Mouse (Mus musculus) forelimb bud, embryonic 11.5 days (tissue): ENCODE data around the gene Dysf.
A peak's percentile ranks its signal among the peaks of the same experiment; 100 is the strongest.

Source experiments
- DNase-seq: peaks from one replicate; pipeline ENCODE4 v3.0.0-alpha.2; 2012; ENCODE audit warnings: low read depth, low spot score

Dysf gene

DNA sequence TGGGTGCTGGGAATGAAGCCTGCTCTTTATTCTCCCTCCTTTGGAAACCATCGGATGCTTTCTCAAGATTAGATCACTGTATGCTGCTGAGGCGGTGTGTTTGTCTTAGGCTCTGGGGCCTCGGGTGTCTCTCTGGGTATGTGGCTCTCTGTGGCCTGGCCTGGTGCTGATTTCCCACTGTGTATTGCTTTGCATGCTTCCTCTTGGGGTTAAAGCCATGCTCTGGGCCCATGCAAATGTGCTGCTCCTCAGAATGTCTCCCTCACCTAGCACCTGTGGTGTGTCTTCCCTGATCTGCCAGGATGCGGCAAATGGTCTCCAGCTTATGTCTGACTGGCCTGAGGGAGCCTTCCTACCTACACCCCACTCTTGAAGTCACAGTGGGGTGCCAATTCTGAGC, 41.8 kb downstream of the Dysf start:
- no peak for DNase-seq

DNA sequence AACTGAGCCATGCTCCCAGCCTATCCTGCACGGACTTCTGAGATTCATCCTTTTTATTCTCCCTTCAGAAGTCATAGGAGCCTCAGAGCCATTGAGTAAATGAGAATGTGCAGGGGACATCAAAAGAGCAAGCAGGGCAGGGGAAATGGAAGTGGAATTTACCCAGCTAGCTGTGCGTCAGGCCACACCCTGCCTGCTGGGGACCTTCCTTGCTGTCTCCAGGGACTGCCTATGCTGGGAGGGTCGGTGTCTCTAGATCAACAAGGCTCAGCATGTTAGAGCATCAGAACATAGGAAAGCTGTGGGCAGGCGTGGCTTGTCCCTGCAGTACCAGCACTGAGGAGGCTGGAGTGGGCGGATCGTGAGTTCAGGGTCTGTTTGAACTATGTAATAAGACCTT, 42.6 kb downstream of the Dysf start:
- no peak for DNase-seq

DNA sequence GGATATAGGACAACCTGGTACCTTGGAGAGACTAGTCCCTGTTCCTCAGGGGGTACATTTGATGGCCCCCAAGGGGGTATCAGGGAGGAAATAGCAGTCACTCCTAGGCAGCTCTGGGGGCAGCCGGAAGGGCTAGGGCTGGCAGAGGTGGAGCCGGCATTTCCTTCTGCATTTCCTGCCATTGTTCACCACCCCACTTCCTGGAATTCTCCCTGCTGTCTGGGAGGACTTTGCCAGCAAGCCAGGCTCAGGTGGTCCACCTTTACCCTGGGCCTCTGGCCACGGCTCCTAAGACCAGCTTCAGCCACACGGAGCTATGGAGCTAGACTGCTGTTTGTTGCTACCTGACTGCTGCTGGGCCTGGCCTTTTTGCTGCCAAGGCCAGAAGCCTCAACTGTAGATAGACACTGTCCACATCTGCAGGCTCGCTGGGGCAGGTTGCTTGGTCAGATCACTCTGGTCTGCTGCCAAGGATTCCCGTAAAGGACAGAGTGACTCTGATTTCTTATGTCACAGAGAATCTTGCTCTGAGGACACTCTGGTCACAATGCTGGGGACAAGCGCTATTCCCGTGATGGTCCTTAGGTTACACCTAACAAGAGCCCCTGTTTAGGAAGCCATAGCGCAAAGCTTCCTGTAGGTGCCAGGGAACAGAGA, 45.6 kb downstream of the Dysf start:
- no peak for DNase-seq

DNA sequence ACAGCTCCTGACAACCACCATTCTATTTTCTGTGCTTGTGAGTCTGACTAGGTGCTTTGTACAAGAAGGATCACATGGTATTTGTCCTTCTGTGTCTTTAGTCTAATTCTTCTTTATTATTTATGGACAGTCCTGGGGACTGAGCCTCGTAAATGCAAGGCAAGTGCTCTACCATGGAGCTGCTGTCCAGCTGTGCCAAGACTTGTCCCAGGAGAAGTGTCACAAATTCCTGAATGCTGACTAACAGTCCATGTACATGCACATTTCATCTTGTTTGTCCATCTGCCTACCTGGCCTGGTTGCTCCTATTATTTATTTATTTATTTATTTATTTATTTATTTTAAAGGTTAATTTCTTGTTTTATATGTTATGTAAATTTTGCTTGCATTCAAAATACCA, 47.2 kb downstream of the Dysf start:
- DNase-seq, result no peak

DNA sequence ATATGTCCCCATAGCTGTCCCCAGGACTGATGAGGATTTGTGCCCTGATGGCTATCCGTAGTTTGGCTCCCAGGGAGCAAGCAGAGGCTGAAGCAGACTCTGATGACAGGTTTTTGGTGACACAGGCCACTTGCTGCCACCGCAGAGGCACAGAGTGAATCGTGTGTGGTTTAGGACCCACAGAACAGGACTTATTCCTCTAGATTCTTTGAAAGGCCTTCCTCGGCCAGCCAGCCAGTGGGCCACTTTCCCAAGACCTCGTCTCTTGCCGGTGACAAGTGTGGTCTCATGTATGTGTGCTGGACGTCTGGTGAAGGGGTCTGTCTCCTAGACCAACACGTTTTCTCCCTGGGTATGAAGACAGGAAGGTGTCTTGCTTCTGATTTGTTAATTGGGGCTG, 48.8 kb downstream of the Dysf start:
- DNase-seq, result no peak

DNA sequence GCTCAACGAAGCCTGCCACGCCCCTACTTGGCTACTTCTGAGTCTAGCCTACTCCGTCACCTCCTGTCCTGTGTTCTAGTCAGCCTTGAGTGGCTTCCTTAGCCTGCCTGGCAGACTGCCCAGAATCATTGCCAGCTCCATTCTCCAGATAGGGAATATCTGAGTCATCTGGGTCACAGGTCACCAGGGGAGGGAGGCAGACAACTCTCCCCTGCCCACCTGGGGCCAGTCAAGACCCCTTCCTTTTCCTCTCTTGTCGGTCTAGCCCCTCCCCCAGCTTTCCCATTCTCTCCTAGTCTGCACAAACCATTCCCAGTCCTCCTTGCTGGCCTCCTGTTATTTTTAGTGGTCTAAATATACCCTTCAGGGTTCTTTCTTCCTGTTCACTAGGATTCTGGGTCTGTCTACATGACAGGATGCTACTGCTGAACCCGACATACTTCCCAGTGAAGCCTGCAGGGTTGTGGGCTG, 50.3 kb downstream of the Dysf start:
- DNase-seq, result no peak

DNA sequence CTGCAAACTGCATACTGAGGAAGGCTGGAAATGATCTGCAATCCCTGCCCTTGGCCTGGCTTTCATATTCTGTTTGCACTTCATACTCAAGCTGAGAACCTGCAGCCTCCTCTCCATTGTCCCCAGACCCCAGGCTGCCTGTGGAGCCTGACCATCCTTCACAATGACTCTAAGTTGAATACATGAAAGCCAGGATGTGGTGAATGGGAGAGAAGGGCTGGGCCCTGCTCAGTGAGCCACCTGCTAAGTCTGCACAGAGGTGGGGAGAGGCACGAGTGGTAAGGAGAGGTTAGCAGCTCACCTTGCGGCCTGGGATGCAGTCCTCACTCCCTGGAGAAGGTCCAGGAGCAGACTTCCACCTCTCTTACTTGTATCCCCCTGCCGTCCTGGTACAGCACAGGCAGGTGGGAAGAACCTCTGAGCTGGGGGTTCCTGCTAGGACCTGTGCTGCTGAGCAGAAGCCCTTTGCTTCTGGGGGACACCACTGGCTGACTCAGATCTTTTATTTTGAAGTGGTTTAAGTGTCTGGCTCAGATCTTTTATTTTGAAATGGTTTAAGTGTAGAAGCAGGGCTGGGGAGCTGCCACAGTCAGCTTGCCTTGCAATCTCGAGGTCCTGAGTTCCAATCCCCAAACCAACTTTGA, 51.5 kb downstream of the Dysf start:
- no peak for DNase-seq

DNA sequence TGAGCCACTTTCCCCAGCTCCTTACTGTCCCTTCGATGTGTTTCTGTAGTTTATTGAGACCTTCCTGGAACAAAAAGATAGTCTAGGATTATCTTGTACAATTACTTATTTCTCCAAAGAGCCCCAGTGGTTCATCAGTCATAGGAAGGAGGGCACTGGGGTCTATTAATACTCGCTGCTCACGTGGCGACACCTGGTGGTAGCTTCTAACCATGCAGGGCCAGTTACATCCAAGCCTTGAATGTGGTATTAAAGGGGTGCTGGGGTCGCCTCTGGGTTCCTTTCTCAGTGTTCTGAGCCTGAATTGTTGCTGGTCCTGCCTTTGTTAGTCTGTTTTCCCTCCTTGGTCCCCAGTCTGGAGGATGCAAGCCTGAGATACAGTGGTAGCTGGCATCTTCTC, 52.9 kb downstream of the Dysf start:
- DNase-seq, result peak; percentile 70

DNA sequence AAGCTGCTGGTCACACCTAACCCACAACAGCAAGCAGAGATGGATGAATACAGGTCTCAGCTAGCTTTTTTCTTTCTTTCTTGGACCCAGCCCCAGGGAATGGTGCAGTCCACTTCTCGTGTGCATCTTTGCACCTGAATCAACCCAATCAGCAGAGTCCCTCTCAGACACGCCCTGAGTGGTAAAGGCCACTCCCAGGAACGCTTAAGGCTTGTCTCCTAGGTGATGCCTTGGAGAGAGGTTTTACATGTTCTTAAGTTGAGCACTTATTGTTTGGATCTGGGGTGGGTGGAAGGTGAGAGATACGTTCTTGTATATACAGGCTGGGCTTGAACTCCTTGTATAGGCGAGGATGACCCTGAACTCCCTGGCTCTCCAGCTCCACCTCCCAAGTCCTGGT, 54.2 kb downstream of the Dysf start:
- DNase-seq, result no peak

DNA sequence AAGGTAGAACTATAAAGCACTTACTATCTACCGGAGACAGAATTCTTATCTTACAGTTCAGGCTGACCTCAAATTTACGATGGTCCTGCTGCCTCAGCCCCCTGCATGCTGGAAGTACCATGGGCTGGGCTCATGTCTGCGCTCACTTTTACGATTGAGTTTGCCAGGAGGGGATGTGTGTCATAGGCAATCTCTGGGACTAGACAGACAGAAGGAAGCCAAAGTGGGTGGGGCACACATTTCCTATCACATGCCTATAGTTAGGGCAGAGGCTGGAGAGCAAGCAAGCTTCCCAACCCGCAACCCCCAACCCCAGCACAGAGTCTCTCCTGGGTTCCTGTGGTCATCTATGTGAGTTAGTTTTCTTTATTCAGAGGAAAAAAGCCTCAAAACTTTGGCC, 59.8 kb downstream of the Dysf start:
- DNase-seq, result no peak

DNA sequence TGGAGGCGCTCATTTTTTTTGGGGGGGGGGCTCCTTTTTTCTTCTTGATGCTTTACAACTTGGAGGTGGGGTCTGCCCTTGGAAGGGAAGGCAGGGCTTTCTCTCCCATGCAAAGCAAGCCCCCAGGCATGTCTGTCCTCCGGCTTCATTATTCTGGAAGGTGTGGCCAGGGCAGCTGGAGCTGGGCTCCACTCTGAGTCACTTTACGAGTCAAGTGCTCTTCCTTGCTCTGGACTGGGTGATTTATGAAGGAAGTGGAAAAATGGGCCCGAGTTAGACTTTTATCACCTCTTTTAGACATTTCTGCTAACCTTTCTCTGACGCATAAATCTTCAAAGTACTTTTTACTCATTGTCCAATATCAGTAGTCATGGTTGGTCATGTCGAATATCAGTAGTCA, 61.9 kb downstream of the Dysf start:
- no peak for DNase-seq

DNA sequence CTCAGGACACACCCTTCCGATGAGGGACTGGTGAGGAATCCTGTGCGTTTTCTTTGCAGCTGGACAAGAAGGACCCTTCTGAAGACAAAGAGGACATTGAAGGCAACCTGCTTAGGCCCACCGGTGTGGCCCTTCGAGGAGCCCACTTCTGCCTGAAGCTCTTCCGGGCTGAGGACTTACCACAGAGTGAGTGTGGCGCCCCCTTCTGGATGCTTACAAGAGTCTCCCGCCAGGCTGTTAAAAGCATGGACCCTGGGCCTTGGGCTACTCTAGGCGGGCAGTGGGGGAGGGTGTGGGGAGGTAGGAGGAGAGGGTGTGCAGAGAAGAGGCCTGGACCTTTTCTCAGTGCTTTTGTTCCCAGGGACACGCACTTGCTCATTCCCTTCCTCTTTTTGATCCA, 64.2 kb downstream of the Dysf start:
- DNase-seq, result no peak

DNA sequence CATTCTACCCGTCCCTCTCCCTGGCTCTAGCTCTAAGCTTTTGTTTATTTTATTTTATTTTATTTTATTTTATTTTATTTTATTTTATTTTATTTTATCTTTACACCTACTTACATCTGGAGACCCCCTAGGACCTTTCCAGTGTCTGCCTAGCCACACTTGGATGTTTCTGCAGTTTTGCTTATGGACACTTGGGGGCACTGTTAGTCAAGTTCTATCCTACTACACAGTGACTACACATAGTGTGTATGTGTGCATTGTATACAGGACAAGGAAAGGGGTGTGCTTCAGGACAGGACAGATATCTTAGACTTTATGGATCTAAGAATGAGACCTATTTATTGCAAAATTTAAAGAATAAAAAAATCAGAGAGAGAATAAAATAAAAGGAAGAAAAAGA, 69.8 kb downstream of the Dysf start:
- peak; percentile 46 for DNase-seq

DNA sequence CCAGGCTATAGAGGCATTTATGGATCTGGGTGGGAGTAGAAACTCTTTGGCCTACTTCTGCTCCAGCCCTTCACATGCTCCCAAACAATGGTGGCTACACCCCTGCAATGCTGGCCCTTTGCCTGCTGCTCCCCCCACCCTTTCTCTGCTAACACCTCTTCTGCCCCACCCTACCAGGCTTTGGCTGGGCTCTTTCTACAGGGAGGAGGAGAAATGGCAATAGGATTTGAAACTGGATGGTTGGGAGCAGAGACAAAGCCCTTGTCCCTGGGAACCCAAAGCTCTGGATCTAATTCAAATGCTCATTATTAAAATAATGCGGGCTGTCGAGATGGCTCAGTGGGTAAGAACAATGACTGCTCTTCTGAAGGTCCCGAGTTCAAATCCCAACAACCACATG, 72.2 kb downstream of the Dysf start:
- DNase-seq, result no peak

DNA sequence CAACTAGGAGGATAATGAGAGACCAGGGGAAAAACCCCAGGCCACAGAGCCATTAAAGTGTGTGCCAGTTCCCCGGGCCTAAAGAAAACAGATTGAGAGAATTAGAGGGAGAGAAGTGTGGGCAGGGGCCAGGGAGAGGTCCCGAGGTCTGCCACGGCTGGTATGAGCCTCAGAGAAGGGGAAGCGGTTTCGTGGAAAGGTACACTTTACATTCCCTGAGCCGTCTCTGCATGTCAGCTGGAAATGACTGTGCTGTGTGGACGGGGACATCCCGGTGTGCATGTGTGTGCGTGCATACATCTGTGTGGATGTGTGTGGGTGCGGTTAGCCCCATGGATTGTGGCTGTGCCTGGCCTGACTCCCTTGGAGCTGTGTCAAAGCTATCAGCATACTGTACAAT, 76.4 kb downstream of the Dysf start:
- no peak for DNase-seq

DNA sequence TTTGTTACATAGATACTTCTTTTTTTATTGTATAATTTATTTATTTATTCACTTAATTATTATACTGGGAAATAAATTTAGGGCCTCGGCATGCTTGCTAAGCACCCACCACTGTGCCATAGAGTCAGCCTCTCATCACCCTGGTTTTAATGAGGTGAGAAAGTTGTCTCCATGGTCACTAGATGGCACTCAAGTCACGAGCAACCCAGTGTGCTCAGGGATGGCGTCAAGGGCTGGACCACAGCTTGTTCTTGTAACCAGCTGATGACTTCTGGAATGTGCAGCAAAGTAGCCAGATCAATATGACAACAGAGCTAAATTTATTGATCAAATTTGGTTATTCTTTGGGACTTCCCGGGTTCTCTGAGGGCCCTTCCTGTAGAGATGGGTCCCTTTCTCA, 85.1 kb downstream of the Dysf start:
- DNase-seq, result peak; percentile 72

DNA sequence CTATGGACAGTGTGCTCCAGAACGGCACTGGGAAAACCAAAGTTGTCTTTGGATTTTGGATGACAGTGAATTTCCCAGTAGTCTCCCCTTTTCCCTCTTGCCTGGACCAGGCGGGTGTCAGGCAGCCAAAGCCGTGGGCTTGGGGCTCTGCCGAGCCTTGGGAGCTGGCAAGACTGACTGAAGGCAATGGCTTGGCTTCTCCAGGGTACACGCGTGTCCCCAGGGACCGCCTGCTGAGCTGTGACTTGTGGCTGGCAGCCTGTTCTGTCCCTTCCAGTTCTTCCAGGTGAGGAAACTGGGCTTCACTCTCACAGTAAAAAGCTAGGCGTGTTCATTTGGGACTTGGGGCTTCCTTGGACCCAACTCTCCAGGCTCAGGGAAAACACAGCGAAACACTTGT, 86.1 kb downstream of the Dysf start:
- DNase-seq, result no peak

DNA sequence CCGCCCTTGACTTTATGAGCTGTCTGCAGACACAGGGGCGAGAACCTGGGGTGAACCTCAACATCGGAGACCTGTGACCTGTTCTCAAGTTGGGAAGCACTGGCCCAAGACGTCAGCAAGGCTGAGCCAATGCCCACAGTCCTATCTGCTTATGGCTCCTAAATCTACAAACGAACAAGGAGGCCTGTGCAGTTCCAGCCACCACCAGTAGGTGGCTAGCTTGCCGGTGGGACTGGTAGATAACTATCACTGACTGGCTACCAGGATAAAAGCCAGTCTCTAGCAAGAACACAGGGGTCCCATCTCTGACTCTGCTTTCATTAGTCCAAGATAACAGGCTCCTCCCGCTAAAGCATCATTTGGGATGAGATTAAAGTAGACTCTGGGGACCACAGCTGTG, 86.6 kb downstream of the Dysf start:
- peak; percentile 87 for DNase-seq

DNA sequence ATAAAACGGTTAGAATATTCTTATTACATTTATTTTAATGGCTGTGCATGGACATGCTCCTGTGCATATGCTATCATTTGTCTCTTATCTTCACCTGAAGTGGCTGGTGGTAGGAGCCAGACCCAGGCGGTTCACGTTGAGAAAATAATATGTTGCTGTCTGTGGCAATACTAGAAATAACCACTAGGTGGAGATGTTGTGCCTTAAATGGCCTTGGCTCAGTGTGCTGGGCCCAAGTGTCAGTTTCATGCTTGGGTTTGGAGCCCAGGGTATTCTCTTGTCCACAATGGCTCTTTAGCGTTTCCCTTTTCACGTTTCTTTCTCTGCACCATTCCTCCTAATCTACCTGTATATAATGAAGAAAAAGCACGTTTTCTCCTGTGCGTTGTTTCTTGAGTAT, 87.5 kb downstream of the Dysf start:
- peak; percentile 94 for DNase-seq

DNA sequence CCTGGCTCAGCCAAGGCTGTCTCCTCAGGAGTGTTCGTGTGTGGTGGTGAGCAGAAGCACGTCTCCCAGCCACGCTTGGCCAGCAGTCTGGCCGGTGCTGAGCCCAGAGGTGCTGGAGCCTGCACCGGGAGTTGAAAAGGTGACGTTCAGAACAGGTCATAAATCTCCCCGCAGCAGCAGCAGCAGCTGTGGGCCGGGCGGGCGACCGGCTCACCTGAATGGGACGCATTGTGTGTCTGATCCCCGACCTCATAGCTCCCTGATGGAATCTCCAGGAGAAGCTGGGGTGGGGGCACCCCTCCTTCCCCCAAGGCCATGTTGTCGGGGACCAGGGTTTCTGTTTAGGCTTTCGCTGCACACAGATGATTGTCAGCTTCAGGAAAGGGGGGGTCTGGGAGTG, 93.6 kb downstream of the Dysf start:
- peak; percentile 78 for DNase-seq

DNA sequence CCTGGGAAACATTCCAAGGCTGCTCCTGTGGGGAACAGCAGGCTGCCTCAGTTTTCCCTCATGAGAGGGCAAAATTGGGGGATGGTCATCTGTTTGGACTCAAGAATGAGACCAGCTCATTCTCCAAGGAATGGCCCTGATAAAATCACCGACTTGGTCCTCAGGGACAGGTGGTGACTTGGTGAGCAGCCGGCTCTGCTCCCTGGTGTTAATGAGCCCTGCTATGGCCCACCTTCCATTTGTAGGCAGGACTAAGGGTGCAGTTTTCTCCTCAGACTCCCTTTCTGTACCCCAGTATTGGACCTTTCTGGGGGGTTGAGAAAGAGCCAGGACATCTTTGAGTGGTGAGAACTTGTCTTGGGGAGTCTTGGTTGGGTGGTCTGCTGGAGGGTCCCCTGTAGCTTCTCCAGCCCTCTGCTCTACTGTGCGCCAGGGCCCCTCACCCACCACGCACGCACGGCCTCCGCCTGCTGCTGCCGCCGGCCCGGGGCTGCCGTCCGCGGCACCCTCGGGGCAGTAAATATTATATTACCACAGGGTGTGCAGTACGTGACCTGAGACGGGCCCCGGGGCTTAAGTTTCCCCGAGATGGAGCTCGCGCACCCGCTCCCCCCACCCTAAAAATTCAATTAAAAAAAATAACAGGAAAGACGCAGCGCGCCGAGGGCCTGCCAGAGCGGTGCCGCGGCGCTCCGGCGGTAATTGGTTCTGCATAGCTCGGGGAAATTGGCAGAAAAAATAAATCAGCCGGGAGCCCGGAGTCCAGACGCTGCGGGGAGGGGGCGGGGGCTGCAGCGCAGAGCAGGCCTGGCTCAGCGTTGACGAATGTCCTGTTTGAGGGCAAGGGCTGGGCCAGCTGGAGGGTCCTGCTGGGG, 97.0 kb downstream of the Dysf start:
- peak; percentile 92 for DNase-seq

DNA sequence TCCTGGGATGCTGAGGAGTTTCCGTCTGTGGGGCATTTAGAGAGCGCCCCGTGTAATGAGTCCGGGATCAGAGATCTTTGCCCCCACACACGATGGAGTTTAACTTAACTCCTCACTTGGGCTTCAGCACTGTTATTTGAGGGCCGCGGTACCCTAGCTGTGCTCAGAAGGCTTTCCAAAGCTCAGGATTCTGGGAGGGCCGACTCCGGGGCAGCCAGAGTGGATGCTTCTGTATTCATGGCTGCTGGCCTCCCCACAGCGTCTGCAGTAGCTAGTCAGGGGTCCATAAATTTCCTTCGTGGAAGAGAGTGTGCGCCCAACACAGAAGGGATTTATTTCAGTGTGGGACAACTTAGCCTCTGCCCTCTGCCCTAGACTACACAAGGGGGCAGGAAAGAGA, 97.7 kb downstream of the Dysf start:
- no peak for DNase-seq

DNA sequence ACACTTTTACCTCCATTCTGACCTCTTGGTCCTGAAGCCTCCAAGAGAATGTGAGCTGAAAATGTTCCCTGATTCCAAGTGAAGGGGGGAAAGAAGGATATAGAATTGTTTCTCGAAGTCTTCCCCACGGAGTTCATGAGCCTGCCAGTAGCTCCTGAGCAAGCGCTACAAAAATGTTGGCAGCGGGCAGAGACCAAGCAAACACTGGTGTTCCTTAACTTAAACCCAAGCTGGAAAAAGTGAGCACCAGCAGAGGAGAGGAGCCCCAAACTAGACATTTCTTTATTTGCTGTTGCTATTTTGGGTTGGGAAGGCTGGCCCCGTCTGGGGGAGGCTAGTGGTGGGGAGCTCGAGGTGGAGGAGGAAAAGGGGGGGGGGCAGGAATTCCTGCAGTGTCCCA, 102.0 kb downstream of the Dysf start:
- DNase-seq, result no peak
